Mouse (Mus musculus): Measurements from ENCODE around the gene Terb2.

The Terb2 gene

GRCm38 (mm10) chr2:122233759-122234557 is 47.9 kb downstream of the Terb2 start:
- DNase-seq, result no peak

- peak; percentile 94 for DNase-seq
These were observed 48.7 kb downstream of the Terb2 start, which contains the start of gene Sord for GRCm38 (mm10) chr2:122234611-122235288. Gene Sord (plus strand): TSS chr2:122234749.

GRCm38 (mm10) chr2:122235425-122235824 is 49.4 kb downstream of the Terb2 start:
- DNase-seq, result no peak

DNA sequence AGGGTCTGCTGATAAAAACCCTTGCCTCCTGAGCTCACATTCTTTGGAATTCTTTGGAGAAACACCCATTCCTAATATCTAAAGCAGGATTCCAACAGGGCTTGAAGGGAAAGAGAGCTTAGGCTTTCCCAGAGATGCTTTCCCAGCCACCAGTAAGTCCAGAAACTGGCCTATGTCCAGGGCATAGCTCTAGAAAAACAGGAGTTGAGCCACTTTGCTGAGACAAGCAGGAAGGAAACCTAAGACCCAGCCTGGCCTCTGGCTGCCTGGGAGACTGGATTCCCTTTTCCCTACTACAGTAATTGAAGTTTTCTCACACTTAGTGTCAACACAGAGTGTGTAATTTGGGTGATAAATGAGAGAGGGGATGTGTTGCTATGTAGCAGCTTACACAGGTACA is 50.2 kb downstream of the Terb2 start:
- DNase-seq, result no peak

- no peak for DNase-seq
These were observed 51.9 kb downstream of the Terb2 start for GRCm38 (mm10) chr2:122237891-122238470.

- DNase-seq, result no peak
These were observed 54.7 kb downstream of the Terb2 start for GRCm38 (mm10) chr2:122240735-122241134.

DNA sequence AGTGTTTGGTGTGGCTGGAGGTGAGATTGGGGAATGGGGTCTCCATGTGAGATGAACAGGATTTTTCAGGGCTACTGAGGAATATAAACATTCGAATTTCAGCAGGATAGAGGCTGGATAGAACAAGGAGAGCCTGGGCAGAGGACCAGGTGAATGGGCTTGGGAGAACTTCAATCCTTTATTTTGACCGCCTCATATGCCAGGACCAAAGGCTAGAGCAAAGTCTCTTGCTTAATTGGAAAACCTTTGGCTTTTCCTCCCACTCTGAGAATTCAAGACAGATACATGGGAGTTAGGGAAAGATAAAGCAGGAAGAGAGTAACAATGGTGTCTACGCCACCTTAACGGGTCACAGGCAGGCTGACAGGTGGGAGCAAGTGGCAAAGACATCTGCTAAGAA is 55.2 kb downstream of the Terb2 start:
- no peak for DNase-seq

- DNase-seq, result no peak
These were observed 55.9 kb downstream of the Terb2 start for GRCm38 (mm10) chr2:122241935-122242334.

DNA sequence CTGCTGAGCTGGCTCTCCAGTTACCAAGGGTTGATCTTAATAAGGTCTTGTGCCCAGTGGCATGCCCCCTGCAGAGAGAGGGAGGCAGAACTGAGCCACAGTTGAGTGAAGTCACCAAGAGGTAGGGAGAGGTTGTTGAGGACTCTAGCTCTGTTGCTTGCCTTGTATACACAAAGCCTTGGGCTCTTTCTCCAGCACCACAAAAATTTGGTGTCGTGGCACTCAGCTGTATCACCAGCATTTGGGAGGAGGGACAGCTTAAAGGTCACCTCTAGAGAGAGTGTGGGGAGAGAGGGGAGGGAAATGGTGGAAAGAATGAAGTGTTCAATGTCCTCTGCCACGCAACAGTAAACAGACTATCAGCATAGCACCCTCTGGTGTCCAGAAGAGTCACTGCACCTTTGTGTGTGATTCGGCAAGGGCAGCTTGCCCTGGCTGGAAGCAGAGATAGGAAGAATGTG is 57.6 kb downstream of the Terb2 start:
- DNase-seq, result peak; percentile 79

- no peak for DNase-seq
These were observed 61.7 kb downstream of the Terb2 start for GRCm38 (mm10) chr2:122247786-122248185.

- DNase-seq, result no peak
These were observed 69.9 kb downstream of the Terb2 start for GRCm38 (mm10) chr2:122255997-122256396.
